Mouse (Mus musculus) heart, embryonic 14.5 days (tissue): ENCODE measurements around the gene Timm29. TPM values are rescaled to one million over a fixed set of nuclear protein-coding genes. Genes with fewer than 3 reads are reported as not detected.

Experiments
- ATAC-seq: fragments of 200-750 bp; cut with Nextera tagmentation; 2 replicates; pipeline ENCODE4 v1.8.0; 2017; ENCODE audit warnings: low read depth, moderate TSS enrichment; ENCODE audit not compliant: insufficient number of reproducible peaks, insufficient read depth, low FRiP score
- H3K27ac ChIP-seq, 2 experiments: fragments of 200-500 bp in 1 of 2; fragments of 300-500 bp in 1 of 2; sonication (generic) in 1 of 2; replicated peaks in 1 of 2; 2 replicates each; pipeline ENCODE4 v1.5.1; 2012 to 2014; ENCODE audit warnings: low read depth in 2 of 2, low read length in 2 of 2, control low read depth in 1 of 2, mild to moderate bottlenecking in 1 of 2, mixed read lengths in 1 of 2; ENCODE audit not compliant: control insufficient read depth in 1 of 2, insufficient read depth in 1 of 2
- H3K27me3 ChIP-seq: fragments of 300-500 bp; sonication (generic); 2 replicates; pipeline ENCODE4 v1.6.1; 2014; ENCODE audit warnings: mild to moderate bottlenecking, low read length, control low read depth; ENCODE audit not compliant: control insufficient read depth, insufficient read depth
- H3K36me3 ChIP-seq: fragments of 300-500 bp; sonication (generic); 2 replicates; pipeline ENCODE4 v1.6.1; 2014; ENCODE audit warnings: mild to moderate bottlenecking, control low read depth, low read length, mixed read lengths; ENCODE audit not compliant: control insufficient read depth, insufficient read depth
- H3K4me1 ChIP-seq, 2 experiments: fragments of 200-500 bp in 1 of 2; fragments of 300-500 bp in 1 of 2; sonication (generic) in 1 of 2; 2 replicates each; pipeline ENCODE4 v1.6.1; 2012 to 2014; ENCODE audit warnings: low read length in 2 of 2, control low read depth in 1 of 2, mixed read lengths in 1 of 2; ENCODE audit not compliant: control insufficient read depth in 2 of 2, insufficient read depth in 2 of 2
- H3K4me2 ChIP-seq: fragments of 300-500 bp; sonication (generic); 2 replicates; pipeline ENCODE4 v1.6.1; 2014; ENCODE audit warnings: mild to moderate bottlenecking, low read length
- H3K4me3 ChIP-seq, 2 experiments: fragments of 200-500 bp in 1 of 2; fragments of 300-500 bp in 1 of 2; sonication (generic) in 1 of 2; 2 replicates each; pipeline ENCODE4 v1.5.1; 2012 to 2014; ENCODE audit warnings: low read length in 2 of 2, mild to moderate bottlenecking in 2 of 2, control low read depth in 1 of 2, low read depth in 1 of 2, moderate library complexity in 1 of 2; ENCODE audit not compliant: control insufficient read depth in 1 of 2, insufficient read depth in 1 of 2
- H3K9ac ChIP-seq: fragments of 300-500 bp; sonication (generic); 2 replicates; pipeline ENCODE4 v1.6.1; 2014; ENCODE audit warnings: mild to moderate bottlenecking, low read length
- H3K9me3 ChIP-seq: fragments of 300-500 bp; sonication (generic); 2 replicates; pipeline ENCODE4 v1.6.1; 2016; ENCODE audit warnings: low read length, control low read depth; ENCODE audit not compliant: control insufficient read depth
- WGBS: fragments of 180-500 bp; shearing (Covaris S2); extraction: QIAGEN DNeasy Blood & Tissue Kit; methylation state at CpG from one replicate; pipeline ENCODE4 v1.1.7; 2014; 5-methylcytosine and 5-hydroxymethylcytosine counted together
- polyA plus RNA-seq: library from polyadenylated mRNA; unstranded; fragments of >200 nt; fragmentation: Nextera tagmentation; extraction: Ambion mirVana; gene quantifications from 2 replicates; pipeline ENCODE4 v1.2.1, GENCODE M21; 2014

The Timm29 gene
- polyA plus RNA-seq, 1 experiment from 2014 or later: 40.0 TPM

- no peak for ATAC-seq
- Histone ChIP-seq H3K36me3 (peaks cover 30% of the 10 kb centered on the region), H3K9me3 (no peaks in the 10 kb centered on the region), H3K27ac (no peak overlapping the region; a peak in 1 of 4 replicates), H3K27me3 (no peaks in the 10 kb centered on the region), H3K4me3 (no peak overlapping the region), H3K4me1 (peaks cover 2 to 18% of the 10 kb centered on the region in 2 experiments), H3K4me2 (no peak overlapping the region), H3K9ac (no peak overlapping the region)
- WGBS: 51% methylated on average over 4 of the region's 4 CpGs
Measured at GRCm38 (mm10) chr9:21565004-21565586, 27.4 kb upstream of the Timm29 start.

- H3K36me3 ChIP-seq: peaks cover 37% of the 10 kb centered on the region
- H3K9ac ChIP-seq: no peak overlapping the region
- H3K27ac ChIP-seq: no peak overlapping the region
- no peak for ATAC-seq
- peaks cover 2 to 18% of the 10 kb centered on the region in 2 experiments for H3K4me1 ChIP-seq
- no peaks in the 10 kb centered on the region for H3K27me3 ChIP-seq
- H3K4me3 ChIP-seq: no peak overlapping the region
- no peaks in the 10 kb centered on the region for H3K9me3 ChIP-seq
- H3K4me2 ChIP-seq: no peak overlapping the region
- WGBS: 85% methylated on average over 1 of the region's 1 CpGs
Measured at GRCm38 (mm10) chr9:21566538-21566937, 26.0 kb upstream of the Timm29 start.

- ATAC-seq: no peak
- H3K4me2 ChIP-seq: no peak overlapping the region
- no peaks in the 10 kb centered on the region for H3K27me3 ChIP-seq
- 67% methylated on average over 2 of the region's 2 CpGs for WGBS
- no peaks in the 10 kb centered on the region for H3K9me3 ChIP-seq
- no peak overlapping the region for H3K27ac ChIP-seq
- peaks cover 2 to 18% of the 10 kb centered on the region in 2 experiments for H3K4me1 ChIP-seq
- H3K9ac ChIP-seq: no peak overlapping the region
- no peak overlapping the region for H3K4me3 ChIP-seq
- peaks cover 40% of the 10 kb centered on the region for H3K36me3 ChIP-seq
Measured at GRCm38 (mm10) chr9:21567051-21567450, 25.5 kb upstream of the Timm29 start.

- no peak for ATAC-seq
- Histone ChIP-seq H3K9ac (no peak overlapping the region), H3K4me1 (peaks cover 2 to 18% of the 10 kb centered on the region in 2 experiments), H3K4me2 (no peak overlapping the region), H3K27ac (no peak overlapping the region), H3K27me3 (no peaks in the 10 kb centered on the region), H3K4me3 (no peak overlapping the region), H3K9me3 (no peaks in the 10 kb centered on the region), H3K36me3 (peaks cover 51% of the 10 kb centered on the region)
- 90% methylated on average over 8 of the region's 8 CpGs for WGBS
Measured at GRCm38 (mm10) chr9:21568657-21569255, 23.8 kb upstream of the Timm29 start.

- Histone ChIP-seq H3K27me3 (no peaks in the 10 kb centered on the region), H3K9ac (no peak overlapping the region), H3K4me3 (no peak overlapping the region), H3K9me3 (no peaks in the 10 kb centered on the region), H3K36me3 (peaks cover 97% of the 10 kb centered on the region), H3K4me2 (no peak overlapping the region), H3K27ac (no peak overlapping the region), H3K4me1 (no peaks in the 10 kb centered on the region)
- no peak for ATAC-seq
- 93% methylated on average over 8 of the region's 8 CpGs for WGBS
Measured at GRCm38 (mm10) chr9:21574012-21574801, 18.3 kb upstream of the Timm29 start.

GRCm38 (mm10) chr9:21575253-21575652 is 17.3 kb upstream of the Timm29 start:
- H3K4me3 ChIP-seq: no peak overlapping the region
- no peak overlapping the region for H3K4me2 ChIP-seq
- H3K9me3 ChIP-seq: no peaks in the 10 kb centered on the region
- H3K36me3 ChIP-seq: peaks cover 97% of the 10 kb centered on the region
- no peak overlapping the region for H3K27ac ChIP-seq
- H3K27me3 ChIP-seq: no peaks in the 10 kb centered on the region
- ATAC-seq: no peak
- WGBS: 93% methylated on average over 10 of the region's 10 CpGs
- no peak overlapping the region for H3K9ac ChIP-seq
- no peaks in the 10 kb centered on the region for H3K4me1 ChIP-seq

GRCm38 (mm10) chr9:21576286-21576685 is 16.2 kb upstream of the Timm29 start:
- H3K4me2 ChIP-seq: no peak overlapping the region
- H3K36me3 ChIP-seq: peaks cover 97% of the 10 kb centered on the region
- no peak overlapping the region for H3K4me3 ChIP-seq
- H3K27ac ChIP-seq: no peak overlapping the region
- H3K9ac ChIP-seq: no peak overlapping the region
- WGBS: 100% methylated on average over 1 of the region's 1 CpGs
- no peaks in the 10 kb centered on the region for H3K4me1 ChIP-seq
- H3K9me3 ChIP-seq: no peaks in the 10 kb centered on the region
- ATAC-seq: no peak
- no peaks in the 10 kb centered on the region for H3K27me3 ChIP-seq
